9 mouse cellular contexts compared by ENCODE assay signal in genomic region chr12:75766885-75767317, GRCm38 (mm10). TPM values are rescaled to one million over a fixed set of nuclear protein-coding genes. Genes with fewer than 3 reads are reported as not detected.
DNase-seq lines count a peak whose midpoint lies in the region; ATAC-seq lines count a peak whose summit lies in the region.
"Had no signal": no experiment of that assay in that cellular context is flagged by ENCODE, and none has a peak within 500 bp of the region (broad histone marks: within the 10 kb centered on the region; RNA-seq: fewer than 3 reads in every experiment).

No protein-coding gene starts in this region.

- no peak overlapping the region for H3K4me2 ChIP-seq in neural tube, embryonic 15.5 days

- 62% methylated on average over 8 of the region's 8 CpGs for WGBS in neural tube, embryonic 15.5 days

- H3K4me3 ChIP-seq in neural tube, embryonic 15.5 days (replicated peaks), result no peak overlapping the region

- no peak overlapping the region for H3K9ac ChIP-seq in neural tube, embryonic 15.5 days (replicated peaks)

- no peaks in the 10 kb centered on the region for H3K27me3 ChIP-seq in neural tube, embryonic 15.5 days (replicated peaks)

- no peaks in the 10 kb centered on the region for H3K4me1 ChIP-seq in neural tube, embryonic 15.5 days

- peak; percentile 18 for DNase-seq in neural tube, embryonic 10.5 days (ENCODE audit: extremely low spot score, low spot score)
- peak; percentile 12 for DNase-seq in heart, adult 8-10 months (ENCODE audit: low spot score)
- DNase-seq in kidney, postnatal 10 days, result peak; percentile 60
- DNase-seq in thymus, postnatal 14 days, result peak; percentile 82
- no peak for DNase-seq in layer of hippocampus, adult 11-12 months (ENCODE audit: low spot score)
- DNase-seq in ovary, postnatal 10 days (ENCODE audit: low spot score), result no peak
- no peak for DNase-seq in right cerebral cortex, postnatal 14 days

- ATAC-seq in neural tube, embryonic 15.5 days (ENCODE audit: low FRiP score), result no peak

- no peak overlapping the region for H3K27ac ChIP-seq in neural tube, embryonic 15.5 days (replicated peaks)
- H3K27ac ChIP-seq: macrophage had no signal

- no peaks in the 10 kb centered on the region for H3K9me3 ChIP-seq in neural tube, embryonic 15.5 days (replicated peaks)

- H3K36me3 ChIP-seq in neural tube, embryonic 15.5 days, result no peaks in the 10 kb centered on the region

RNA-seq across cellular contexts. Expression of gene Sgpp1, which starts 31.4 kb away (rescaled TPM):
- 11.6 and 13.8 TPM in 2 replicates for polyA plus RNA-seq in neural tube, embryonic 15.5 days (2015; fragmentation: Nextera tagmentation; extraction: Ambion mirVana)
- 10 to 100 TPM; 19.8 to 22.4 (median 21.7) TPM for total RNA-seq in heart, adult 8-10 months (2022)

RNA-seq across cellular contexts. Expression of gene Syne2, which starts 51.0 kb away (rescaled TPM):
- 38.7 and 42.0 TPM in 2 replicates for polyA plus RNA-seq in neural tube, embryonic 15.5 days (2015; fragmentation: Nextera tagmentation; extraction: Ambion mirVana)
- total RNA-seq in heart, adult 8-10 months (2022), result 10 to 100 TPM; 32.6 to 39.6 (median 36.4) TPM

Comparison
In these comparisons a context has a peak if more than half of its experiments do, and no peak if none do; other contexts are left out.
1. DNase-seq: peak in neural tube, embryonic 10.5 days (single experiment), heart, adult 8-10 months (single experiment), kidney, postnatal 10 days (single experiment) and thymus, postnatal 14 days (single experiment); none in layer of hippocampus, adult 11-12 months (single experiment), ovary, postnatal 10 days (single experiment) and right cerebral cortex, postnatal 14 days (single experiment).